Mouse (Mus musculus) liver, embryonic 15.5 days (tissue): ENCODE results near the gene Dync1li1. TPM values are rescaled to one million over a fixed set of nuclear protein-coding genes. Genes with fewer than 3 reads are reported as not detected.

ENCODE experiments used
- ATAC-seq: fragments of 200-750 bp; cut with Nextera tagmentation; 2 replicates; pipeline ENCODE4 v1.8.0; 2017; ENCODE audit warnings: moderate number of reproducible peaks, mild to moderate bottlenecking, moderate library complexity; ENCODE audit not compliant: insufficient read depth
- H3K27ac ChIP-seq: fragments of 300-500 bp; sonication (generic); replicated peaks from 2 replicates; pipeline ENCODE4 v1.5.1; 2015; ENCODE audit warnings: mild to moderate bottlenecking, inconsistent platforms
- H3K27me3 ChIP-seq: fragments of 300-500 bp; sonication (generic); 2 replicates; pipeline ENCODE4 v1.6.1; 2015; ENCODE audit warnings: mild to moderate bottlenecking, inconsistent platforms
- H3K36me3 ChIP-seq: fragments of 300-500 bp; sonication (generic); replicated peaks from 2 replicates; pipeline ENCODE4 v1.6.1; 2015; ENCODE audit warnings: moderate library complexity, mild to moderate bottlenecking, inconsistent platforms
- H3K4me1 ChIP-seq: fragments of 300-500 bp; sonication (generic); replicated peaks from 2 replicates; pipeline ENCODE4 v1.6.1; 2015; ENCODE audit warnings: inconsistent platforms
- H3K4me2 ChIP-seq: fragments of 300-500 bp; sonication (generic); 2 replicates; pipeline ENCODE4 v1.6.1; 2015; ENCODE audit warnings: moderate library complexity, mild to moderate bottlenecking, inconsistent platforms
- H3K4me3 ChIP-seq: fragments of 300-500 bp; sonication (generic); replicated peaks from 2 replicates; pipeline ENCODE4 v1.5.1; 2015; ENCODE audit warnings: mild to moderate bottlenecking, inconsistent platforms
- H3K9ac ChIP-seq: fragments of 300-500 bp; sonication (generic); 2 replicates; pipeline ENCODE4 v1.6.1; 2015; ENCODE audit warnings: moderate library complexity, mild to moderate bottlenecking, inconsistent platforms
- H3K9me3 ChIP-seq: fragments of 300-500 bp; sonication (generic); replicated peaks from 2 replicates; pipeline ENCODE4 v1.6.1; 2016; ENCODE audit warnings: inconsistent platforms
- WGBS: fragments of 180-500 bp; shearing (Covaris S2); methylation state at CpG from one replicate; pipeline ENCODE4 v1.1.7; 2015; ENCODE audit warnings: mixed read lengths; ENCODE audit not compliant: insufficient replicate concordance; 5-methylcytosine and 5-hydroxymethylcytosine counted together
- polyA plus RNA-seq: library from polyadenylated mRNA; unstranded; fragments of >200 nt; fragmentation: Nextera tagmentation; extraction: Ambion mirVana; gene quantifications from 2 replicates; pipeline ENCODE4 v1.2.1, GENCODE M21; 2015

Gene Dync1li1
- polyA plus RNA-seq, 1 experiment from 2014 or later = 20.9 TPM

DNA sequence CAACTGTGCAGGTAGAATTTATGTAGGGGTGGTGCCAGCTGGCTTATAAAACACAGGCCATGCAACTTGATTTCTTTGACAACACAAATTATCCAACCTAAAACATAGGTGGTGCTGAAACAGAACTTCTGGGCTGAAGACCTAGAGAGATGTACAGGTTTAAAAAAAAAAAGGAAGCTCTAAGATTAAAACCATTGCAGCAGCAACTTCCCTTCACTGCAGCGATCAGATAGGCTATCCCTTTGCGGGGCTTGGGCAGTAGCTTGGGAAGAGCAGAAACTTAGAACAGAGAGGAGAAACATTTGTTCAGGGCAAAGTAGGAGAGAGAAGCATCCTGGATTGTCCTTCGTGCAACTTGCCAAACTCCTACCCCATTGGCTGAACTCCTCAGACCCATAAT lies 31.9 kb upstream of the Dync1li1 start:
- Histone ChIP-seq H3K27me3 (no peaks in the 10 kb centered on the region), H3K4me1 (no peaks in the 10 kb centered on the region), H3K4me2 (no peak overlapping the region), H3K27ac (no peak overlapping the region), H3K36me3 (no peaks in the 10 kb centered on the region), H3K4me3 (no peak overlapping the region), H3K9me3 (no peaks in the 10 kb centered on the region), H3K9ac (no peak overlapping the region)
- 30% methylated on average over 3 of the region's 3 CpGs for WGBS
- no peak for ATAC-seq

DNA sequence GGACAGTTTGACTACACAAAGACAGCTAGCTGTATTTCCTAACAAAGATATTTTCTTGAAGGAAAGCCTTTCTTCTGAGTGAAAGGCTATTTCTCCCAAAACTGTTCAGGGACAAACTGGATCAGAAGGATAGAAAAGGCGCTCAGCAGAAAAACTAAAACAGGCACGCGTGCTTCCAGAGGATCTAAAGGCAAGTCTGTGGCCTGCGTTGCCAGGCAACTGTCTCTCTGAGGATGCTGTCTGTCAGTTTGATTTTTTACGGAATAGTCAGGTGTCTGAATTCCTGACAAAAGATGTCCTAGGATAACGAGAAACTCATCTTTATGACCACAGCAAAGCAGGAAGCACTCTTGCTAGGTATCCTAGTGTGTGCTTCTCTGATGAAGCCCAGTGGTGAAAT lies 28.1 kb upstream of the Dync1li1 start:
- Histone ChIP-seq H3K36me3 (no peaks in the 10 kb centered on the region), H3K4me3 (no peak overlapping the region), H3K9ac (no peak overlapping the region), H3K4me1 (no peaks in the 10 kb centered on the region), H3K27me3 (no peaks in the 10 kb centered on the region), H3K27ac (no peak overlapping the region), H3K9me3 (no peaks in the 10 kb centered on the region), H3K4me2 (no peak overlapping the region)
- WGBS = 76% methylated on average over 6 of the region's 6 CpGs
- no peak for ATAC-seq

DNA sequence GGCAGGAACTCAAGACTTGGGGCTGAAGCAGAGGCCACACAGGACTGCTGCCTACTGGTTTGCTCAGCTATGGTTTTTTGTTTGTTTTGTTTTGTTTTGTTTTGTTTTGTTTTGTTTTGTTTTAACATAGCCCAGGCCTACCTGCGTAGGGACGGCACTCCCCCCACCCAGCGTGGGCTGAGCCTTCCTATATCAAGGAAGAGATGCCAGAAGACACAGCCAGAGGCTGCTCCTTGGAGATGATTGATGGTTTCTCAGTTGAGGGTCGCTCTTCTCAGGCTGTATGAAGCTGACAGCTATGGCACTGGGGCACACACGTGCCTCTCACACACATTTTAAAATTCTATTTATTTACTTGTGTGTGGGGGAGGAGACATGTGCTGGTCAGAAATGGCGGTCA lies 27.6 kb upstream of the Dync1li1 start:
- Histone ChIP-seq H3K9me3 (no peaks in the 10 kb centered on the region), H3K27me3 (no peaks in the 10 kb centered on the region), H3K27ac (no peak overlapping the region), H3K4me3 (no peak overlapping the region), H3K4me2 (no peak overlapping the region), H3K4me1 (no peaks in the 10 kb centered on the region), H3K9ac (no peak overlapping the region), H3K36me3 (no peaks in the 10 kb centered on the region)
- WGBS = 67% methylated on average over 6 of the region's 6 CpGs
- ATAC-seq = no peak

DNA sequence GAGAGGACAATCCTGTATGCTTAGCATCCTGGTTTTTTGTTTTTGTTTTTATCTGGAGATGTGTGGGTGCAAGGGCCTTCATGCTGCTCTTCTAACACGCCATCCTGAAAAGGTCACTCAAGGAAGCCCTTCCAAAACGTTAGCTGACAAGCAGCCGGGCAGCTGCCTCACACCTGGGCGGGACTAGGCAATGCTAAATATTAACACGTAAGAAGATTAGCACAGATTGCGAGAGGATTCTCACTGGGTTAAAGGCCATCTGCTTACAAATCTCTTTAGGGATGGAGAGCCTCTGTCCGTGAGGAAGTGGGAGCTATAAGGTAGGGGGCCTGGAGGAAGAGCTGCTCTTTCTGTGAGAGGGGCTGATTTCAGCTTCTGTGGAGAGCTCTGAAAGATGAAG lies 26.6 kb upstream of the Dync1li1 start:
- no peak overlapping the region for H3K4me2 ChIP-seq
- H3K9me3 ChIP-seq = no peaks in the 10 kb centered on the region
- ATAC-seq = no peak
- WGBS = 41% methylated on average over 7 of the region's 7 CpGs
- no peaks in the 10 kb centered on the region for H3K4me1 ChIP-seq
- no peak overlapping the region for H3K4me3 ChIP-seq
- no peaks in the 10 kb centered on the region for H3K27me3 ChIP-seq
- H3K27ac ChIP-seq = no peak overlapping the region
- H3K9ac ChIP-seq = no peak overlapping the region
- no peaks in the 10 kb centered on the region for H3K36me3 ChIP-seq

DNA sequence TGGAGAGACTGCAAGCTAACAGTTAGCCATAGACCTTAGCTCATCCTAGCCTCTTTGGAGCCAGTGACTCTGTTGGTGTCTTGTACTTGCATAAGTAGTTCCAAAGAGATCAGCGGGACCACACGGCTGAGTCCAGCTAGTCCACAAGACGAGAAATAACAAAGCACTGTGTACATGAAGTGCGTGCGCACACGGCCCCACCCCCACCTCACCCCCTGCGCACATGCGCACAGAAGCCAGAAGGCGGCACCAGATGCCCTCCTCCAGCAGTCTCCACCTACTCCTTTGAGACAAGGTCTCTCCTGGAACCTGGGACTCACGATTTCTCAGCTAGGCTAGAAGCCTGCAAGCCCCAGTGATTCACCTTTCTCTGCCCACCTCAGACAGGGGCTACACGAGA lies 24.8 kb upstream of the Dync1li1 start:
- no peaks in the 10 kb centered on the region for H3K36me3 ChIP-seq
- no peaks in the 10 kb centered on the region for H3K9me3 ChIP-seq
- 72% methylated on average over 11 of the region's 11 CpGs for WGBS
- no peak overlapping the region for H3K9ac ChIP-seq
- no peak overlapping the region for H3K4me2 ChIP-seq
- H3K27me3 ChIP-seq = no peaks in the 10 kb centered on the region
- H3K27ac ChIP-seq = no peak overlapping the region
- no peak overlapping the region for H3K4me3 ChIP-seq
- no peaks in the 10 kb centered on the region for H3K4me1 ChIP-seq
- no peak for ATAC-seq

DNA sequence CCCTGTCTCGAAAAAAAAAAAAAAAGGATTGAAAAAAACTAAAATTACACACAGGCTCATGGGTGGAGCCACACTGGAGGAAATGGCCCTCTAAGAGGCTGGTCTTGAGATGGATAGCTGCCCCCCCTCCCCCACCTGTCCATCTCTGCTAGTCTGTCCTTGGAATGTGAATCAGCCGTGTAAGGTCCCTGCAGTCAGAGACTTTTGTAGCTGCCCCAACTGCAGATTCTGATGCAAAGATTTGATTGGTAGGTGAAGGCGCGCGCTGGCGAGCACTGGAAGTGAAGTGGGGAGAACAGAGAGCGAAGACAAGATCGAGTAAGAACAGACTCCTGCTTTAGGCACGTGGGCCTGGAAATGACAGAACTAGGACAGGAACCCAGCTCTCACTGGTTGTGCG lies 21.7 kb upstream of the Dync1li1 start:
- 68% methylated on average over 10 of the region's 10 CpGs for WGBS
- H3K27me3 ChIP-seq = peaks cover 4% of the 10 kb centered on the region; the same call in 1 of the 2 replicates
- H3K36me3 ChIP-seq = no peaks in the 10 kb centered on the region
- no peak for ATAC-seq
- H3K9ac ChIP-seq = no peak overlapping the region
- H3K4me3 ChIP-seq = no peak overlapping the region
- H3K27ac ChIP-seq = no peak overlapping the region
- H3K4me1 ChIP-seq = no peaks in the 10 kb centered on the region
- H3K4me2 ChIP-seq = no peak overlapping the region
- H3K9me3 ChIP-seq = no peaks in the 10 kb centered on the region

DNA sequence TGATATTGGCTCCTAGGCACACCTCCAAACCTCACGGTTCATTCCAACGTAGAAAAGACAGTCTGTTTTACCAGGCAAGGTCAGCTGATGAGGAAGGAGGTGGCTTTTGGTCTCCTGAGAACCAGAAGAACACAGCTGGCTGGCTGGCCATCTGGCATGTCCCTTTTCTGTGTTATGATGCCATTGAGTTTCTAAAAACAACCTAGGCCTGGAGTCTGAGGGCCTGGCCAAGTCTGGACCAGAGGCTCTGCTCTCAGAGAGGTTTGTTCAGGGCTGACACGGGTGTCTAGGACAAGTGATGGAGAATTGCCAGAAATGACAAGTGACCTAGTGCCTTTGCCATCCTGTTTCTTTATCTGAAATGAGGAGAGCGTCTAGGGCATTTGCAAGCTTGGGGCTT lies 20.5 kb upstream of the Dync1li1 start:
- WGBS = 55% methylated on average over 4 of the region's 4 CpGs
- H3K36me3 ChIP-seq = no peaks in the 10 kb centered on the region

DNA sequence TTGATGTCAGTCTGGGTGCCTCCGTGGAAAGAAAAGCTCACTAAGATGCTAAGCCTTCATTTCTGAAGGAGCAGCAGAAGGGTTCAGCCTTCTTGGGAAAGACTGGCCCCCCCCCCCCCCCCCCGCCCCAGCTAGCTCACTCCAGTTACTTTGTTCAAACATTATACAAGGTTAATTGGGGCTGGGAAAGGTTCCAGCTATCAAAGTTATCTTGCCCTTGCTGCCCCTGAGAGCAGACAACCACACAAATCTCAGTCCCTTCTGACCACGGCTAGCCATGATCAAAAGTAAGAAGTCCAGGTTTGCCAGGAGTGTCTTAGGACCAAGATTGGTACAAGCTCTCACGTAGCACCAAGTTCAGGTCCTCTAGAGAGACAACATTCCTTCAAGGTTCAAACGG lies 19.6 kb upstream of the Dync1li1 start:
- Histone ChIP-seq H3K4me2 (no peak overlapping the region), H3K4me1 (no peaks in the 10 kb centered on the region; the same call in 1 of the 2 replicates), H3K4me3 (no peak overlapping the region), H3K9me3 (no peaks in the 10 kb centered on the region), H3K27ac (no peak overlapping the region), H3K27me3 (peaks cover 26% of the 10 kb centered on the region), H3K9ac (no peak overlapping the region), H3K36me3 (no peaks in the 10 kb centered on the region)
- whole genome bisulfite sequencing = 53% methylated on average over 5 of the region's 5 CpGs
- ATAC-seq = no peak

More for the DNA sequence above, 20.5 kb upstream of the Dync1li1 start:
- Histone ChIP-seq H3K27me3 (peaks cover 16% of the 10 kb centered on the region; the same call in 1 of the 2 replicates), H3K9me3 (no peaks in the 10 kb centered on the region), H3K4me3 (no peak overlapping the region), H3K9ac (no peak overlapping the region), H3K4me1 (no peaks in the 10 kb centered on the region; the same call in 1 of the 2 replicates), H3K4me2 (no peak overlapping the region), H3K27ac (no peak overlapping the region)
- no peak for ATAC-seq

DNA sequence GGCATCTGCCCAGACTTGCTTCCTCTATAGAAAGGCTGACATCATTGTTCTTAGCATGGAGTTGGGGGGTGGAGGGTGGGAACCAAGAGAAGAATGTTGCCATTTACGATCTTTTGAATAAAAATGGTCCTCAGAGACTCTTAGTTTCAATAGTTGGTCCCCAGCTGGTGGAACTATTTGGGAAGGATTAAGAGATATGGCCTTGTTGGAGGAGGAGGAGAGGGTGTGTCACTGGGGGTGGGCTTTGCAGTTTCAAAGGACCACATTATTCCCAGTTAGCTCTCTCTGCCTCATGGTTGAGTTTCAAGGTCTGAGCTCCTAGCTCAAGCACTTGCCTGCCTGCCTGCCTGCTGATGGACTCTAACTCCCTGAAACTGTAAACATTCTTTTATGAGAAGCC lies 16.6 kb upstream of the Dync1li1 start:
- Histone ChIP-seq H3K4me3 (no peak overlapping the region), H3K9me3 (no peaks in the 10 kb centered on the region), H3K4me2 (no peak overlapping the region), H3K36me3 (no peaks in the 10 kb centered on the region), H3K27me3 (peaks cover 26% of the 10 kb centered on the region), H3K4me1 (no peaks in the 10 kb centered on the region; the same call in 1 of the 2 replicates), H3K9ac (no peak overlapping the region), H3K27ac (no peak overlapping the region)
- ATAC-seq = no peak
- 46% methylated on average over 1 of the region's 1 CpGs for whole genome bisulfite sequencing

DNA sequence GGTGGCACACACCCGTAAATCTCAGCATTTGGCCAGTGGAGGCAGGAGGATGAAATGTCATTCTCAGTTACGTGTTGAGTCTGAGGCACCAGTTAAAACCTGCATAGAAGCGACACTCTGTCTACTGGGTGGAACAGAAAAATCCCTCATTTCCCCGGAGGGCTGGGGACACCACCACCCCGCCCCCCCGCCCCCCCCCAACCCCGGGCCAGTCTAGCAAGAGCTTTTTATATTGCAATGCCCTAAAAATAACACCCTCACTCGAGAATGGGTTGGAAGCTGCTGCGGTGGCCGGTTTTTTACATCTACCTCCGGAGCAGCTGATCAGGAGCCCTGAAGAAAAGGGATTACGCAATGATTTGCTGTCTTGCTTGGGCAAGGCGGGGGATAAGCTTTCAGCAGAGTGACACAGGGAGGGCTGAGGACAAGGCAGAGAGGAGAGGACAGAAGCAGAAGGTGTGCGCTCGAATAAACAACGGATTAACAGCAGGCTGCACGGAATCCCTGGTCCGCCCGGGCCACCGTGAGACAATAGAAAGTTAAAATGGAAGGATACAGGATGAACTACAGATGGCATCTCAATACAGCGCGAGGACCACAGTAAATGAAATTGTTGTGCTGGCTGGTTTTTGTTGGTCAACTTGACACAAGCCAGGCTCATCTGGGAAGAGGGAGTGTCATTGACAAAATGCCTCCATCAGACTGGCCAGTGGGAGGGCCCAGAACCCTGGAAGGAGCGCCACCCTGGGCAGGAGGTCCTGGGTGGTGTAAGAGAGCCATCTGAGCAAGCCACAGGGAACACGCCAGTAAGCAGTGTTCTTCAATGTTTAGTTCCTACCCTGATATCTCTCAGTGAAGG lies 15.7 kb upstream of the Dync1li1 start:
- Histone ChIP-seq H3K27ac (no peak overlapping the region), H3K4me2 (peak overlapping the region; percentile 46), H3K36me3 (no peaks in the 10 kb centered on the region), H3K4me1 (no peaks in the 10 kb centered on the region; the same call in 1 of the 2 replicates), H3K4me3 (no peak overlapping the region), H3K27me3 (peaks cover 26% of the 10 kb centered on the region), H3K9ac (no peak overlapping the region), H3K9me3 (no peaks in the 10 kb centered on the region)
- 7% methylated on average over 24 of the region's 24 CpGs for WGBS
- no peak for ATAC-seq

DNA sequence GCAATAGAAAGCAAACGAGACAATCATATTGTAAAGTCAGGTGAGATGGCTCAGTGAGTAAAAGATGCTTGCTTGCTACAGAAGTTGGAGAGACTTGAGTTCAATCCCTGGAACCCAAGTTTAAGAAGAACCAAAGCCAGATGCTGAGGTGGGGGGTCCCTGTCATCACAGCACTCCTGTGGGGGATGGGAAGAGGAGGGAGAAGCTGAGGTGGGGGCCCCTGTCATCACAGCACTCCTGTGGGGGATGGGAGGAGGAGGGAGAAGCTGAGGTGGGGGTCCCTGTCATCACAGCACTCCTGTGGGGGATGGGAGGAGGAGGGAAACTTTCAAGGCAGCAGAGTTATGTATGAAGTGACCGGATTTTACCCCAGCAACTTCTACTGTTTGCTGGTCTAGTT lies 15.0 kb upstream of the Dync1li1 start:
- H3K4me1 ChIP-seq = no peaks in the 10 kb centered on the region; the same call in 1 of the 2 replicates
- H3K27ac ChIP-seq = no peak overlapping the region
- WGBS = 43% methylated on average over 2 of the region's 2 CpGs
- H3K4me3 ChIP-seq = no peak overlapping the region
- H3K4me2 ChIP-seq = no peak overlapping the region
- ATAC-seq = no peak
- peaks cover 26% of the 10 kb centered on the region for H3K27me3 ChIP-seq
- no peak overlapping the region for H3K9ac ChIP-seq
- no peaks in the 10 kb centered on the region for H3K36me3 ChIP-seq
- no peaks in the 10 kb centered on the region for H3K9me3 ChIP-seq

DNA sequence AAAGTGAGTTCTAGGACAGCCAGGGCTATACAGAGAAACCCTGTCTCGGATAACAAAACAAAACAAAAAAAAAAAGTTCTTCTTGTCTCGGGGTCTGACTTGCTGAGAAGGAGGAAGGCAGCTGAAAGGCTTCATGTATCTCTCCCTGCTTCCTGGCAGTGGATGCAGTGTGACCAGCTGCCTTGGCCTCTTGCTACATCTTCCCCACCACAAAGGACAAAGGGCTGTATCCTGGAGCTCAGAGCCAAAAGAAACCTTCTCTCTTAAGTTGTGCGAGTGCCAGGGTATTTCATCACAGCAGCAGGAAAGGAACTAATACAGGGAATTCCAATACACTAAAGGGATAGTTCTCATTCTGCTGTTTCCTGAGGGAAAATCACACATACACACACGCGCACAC lies 10.0 kb upstream of the Dync1li1 start:
- H3K27me3 ChIP-seq = peaks cover 4% of the 10 kb centered on the region; the same call in 1 of the 2 replicates
- WGBS = 59% methylated on average over 5 of the region's 5 CpGs

More for the DNA sequence above, 10.0 kb upstream of the Dync1li1 start:
- Histone ChIP-seq H3K4me1 (no peaks in the 10 kb centered on the region), H3K27ac (no peak overlapping the region), H3K36me3 (no peaks in the 10 kb centered on the region), H3K4me3 (no peak overlapping the region), H3K4me2 (no peak overlapping the region), H3K9me3 (no peaks in the 10 kb centered on the region), H3K9ac (no peak overlapping the region)
- ATAC-seq = no peak
